Mouse (Mus musculus) thymus, adult 2 months (tissue): Measurements from ENCODE around the gene Sh3pxd2b.

Source experiments
- CTCF ChIP-seq: fragments of 200-500 bp; IDR thresholded peaks from 2 replicates; pipeline ENCODE4 v1.5.1; 2012; ENCODE audit warnings: mild to moderate bottlenecking, control low read depth, low read length, moderate library complexity, borderline replicate concordance; ENCODE audit not compliant: control insufficient read depth, poor library complexity, insufficient read depth; ENCODE audit errors: extremely low read depth
- POLR2A ChIP-seq: fragments of 200-500 bp; IDR thresholded peaks from 2 replicates; pipeline ENCODE4 v1.6.1; 2012; ENCODE audit warnings: mild to moderate bottlenecking, low read length, control low read depth, moderate library complexity; ENCODE audit not compliant: control insufficient read depth, poor library complexity, insufficient read depth; ENCODE audit errors: extremely low read depth

DNA sequence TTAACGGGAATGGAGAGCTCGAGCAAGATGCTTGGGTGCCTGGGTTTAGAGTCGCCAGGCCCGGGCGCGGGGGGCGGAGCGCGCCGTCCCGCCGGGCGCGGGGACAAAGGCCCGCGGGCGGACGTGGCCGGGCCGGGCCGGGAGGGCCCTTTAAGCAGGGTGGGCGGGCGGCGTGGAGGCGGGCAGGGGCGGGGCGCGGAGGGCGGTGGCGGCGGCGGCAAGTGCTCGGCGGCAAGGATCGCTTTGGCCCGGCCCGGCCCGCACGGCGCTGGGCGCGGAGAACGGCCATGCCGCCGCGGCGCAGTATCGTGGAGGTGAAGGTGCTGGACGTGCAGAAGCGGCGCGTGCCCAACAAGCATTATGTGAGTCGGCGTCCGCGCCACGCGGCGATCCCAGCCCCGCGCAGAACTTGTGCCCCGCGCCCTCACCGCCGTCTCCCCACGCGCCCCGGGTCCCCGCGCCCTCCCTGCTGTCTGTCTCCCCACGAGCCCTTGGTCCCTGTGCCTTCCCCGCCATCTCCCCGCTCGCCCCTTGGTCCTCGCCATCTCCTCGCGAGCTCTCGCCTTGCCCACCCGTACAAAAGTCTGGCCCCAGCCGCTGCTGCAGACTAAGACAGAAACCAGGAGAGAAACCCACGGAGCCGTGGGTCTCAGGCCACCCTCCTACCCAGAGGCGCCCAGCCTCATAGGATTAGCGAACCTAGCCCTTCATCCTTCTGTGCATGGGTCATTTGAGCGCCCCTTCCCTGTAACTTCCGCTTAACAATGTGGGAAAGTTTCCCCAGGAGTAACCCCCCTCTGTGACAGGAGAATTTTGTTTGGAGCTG, at the start of gene Sh3pxd2b:
- TF ChIP-seq CTCF = no peak
- no peak for TF ChIP-seq POLR2A
